Mouse (Mus musculus): ENCODE results near the gene Ston2.

DNA sequence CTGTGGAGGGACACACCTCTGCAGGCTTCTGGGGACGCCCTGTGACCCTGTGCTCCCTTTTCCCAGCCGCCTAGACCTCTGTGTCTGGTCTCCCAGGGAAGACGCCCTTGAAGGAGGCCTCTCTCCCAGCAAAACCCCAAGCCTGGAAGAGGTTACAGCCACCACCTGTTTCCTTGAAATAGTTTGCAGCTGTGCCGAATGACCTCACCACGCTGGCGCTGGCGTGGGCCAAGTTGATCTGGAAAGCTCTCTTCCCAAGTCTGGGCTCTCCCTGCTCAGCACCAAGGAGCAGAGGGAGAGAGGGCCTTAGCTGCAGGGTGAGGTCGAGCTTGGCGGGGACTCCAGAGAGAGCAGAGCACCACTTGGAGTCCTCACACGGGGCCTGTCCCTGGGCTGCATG is 1.8 kb downstream of the Ston2 start:
- TF ChIP-seq POLR2A (IDR thresholded peaks at IDR 0.05; ENCODE audit: insufficient read depth, low read depth, low read length), result no peak
- no peak for TF ChIP-seq CTCF (IDR thresholded peaks at IDR 0.05)

Measured in heart, adult 2 months (tissue).